9 mouse cellular contexts compared by ENCODE assay signal in genomic region chr8:116755557-116755956, GRCm38 (mm10). TPM values are rescaled to one million over a fixed set of nuclear protein-coding genes. Genes with fewer than 3 reads are reported as not detected.
DNase-seq lines count a peak whose midpoint lies in the region; ATAC-seq and TF ChIP-seq lines count a peak whose summit lies in the region.
"Had no signal": no experiment of that assay in that cellular context is flagged by ENCODE, and none has a peak within 500 bp of the region (broad histone marks: within the 10 kb centered on the region; RNA-seq: fewer than 3 reads in every experiment).

No protein-coding gene starts in this region.

- DNase-seq in B cell, adult 2 months = peak; percentile 69 to 73
- peak; percentile 36 for DNase-seq in Muller cell, postnatal 12 days (ENCODE audit: inconsistent ontology term)
- peak; percentile 64 for DNase-seq in embryo, embryonic 10.5 days (ENCODE audit: low spot score)
- DNase-seq in limb, embryonic 11.5 days (ENCODE audit: low spot score) = peak; percentile 56
- peak; percentile 36 for DNase-seq in stomach, postnatal 0 days (ENCODE audit: low spot score)
- DNase-seq in frontal cortex, postnatal 10 days (ENCODE audit: low spot score in 2 of 2) = no peak

- no peak for ATAC-seq in intestine, postnatal 0 days
- no peak for ATAC-seq in intestine, embryonic 16.5 days
- no peak for ATAC-seq in limb, embryonic 11.5 days (ENCODE audit: insufficient number of reproducible peaks, low FRiP score, low TSS enrichment, low read depth)
- ATAC-seq in stomach, postnatal 0 days (ENCODE audit: low FRiP score, low TSS enrichment) = no peak

- WGBS in intestine, postnatal 0 days = 12% methylated on average over 4 of the region's 4 CpGs
- WGBS in intestine, embryonic 16.5 days = 12% methylated on average over 4 of the region's 4 CpGs
- WGBS in limb, embryonic 11.5 days = 7% methylated on average over 4 of the region's 4 CpGs
- WGBS in stomach, postnatal 0 days = 10% methylated on average over 4 of the region's 4 CpGs

- H3K4me1 ChIP-seq in intestine, postnatal 0 days (replicated peaks; ENCODE audit: control insufficient read depth, insufficient read depth, low read length) = no peaks in the 10 kb centered on the region
- H3K4me1 ChIP-seq in intestine, embryonic 16.5 days (ENCODE audit: control insufficient read depth, insufficient read depth, low read length) = no peaks in the 10 kb centered on the region
- no peaks in the 10 kb centered on the region for H3K4me1 ChIP-seq in limb, embryonic 11.5 days (ENCODE audit: control insufficient read depth, insufficient read depth, low read length)
- H3K4me1 ChIP-seq in stomach, postnatal 0 days (replicated peaks; ENCODE audit: control insufficient read depth, insufficient read depth) = no peaks in the 10 kb centered on the region
- H3K4me1 ChIP-seq: embryonic facial prominence, embryonic 13.5 days had no signal

- H3K4me2 ChIP-seq in intestine, postnatal 0 days (replicated peaks; ENCODE audit: low read depth) = no peak overlapping the region
- no peak overlapping the region for H3K4me2 ChIP-seq in intestine, embryonic 16.5 days (ENCODE audit: low read depth, low read length)
- H3K4me2 ChIP-seq in limb, embryonic 11.5 days (ENCODE audit: low read depth, severe bottlenecking) = no peak overlapping the region
- H3K4me2 ChIP-seq in stomach, postnatal 0 days (replicated peaks; ENCODE audit: low read depth) = no peak overlapping the region
- H3K4me2 ChIP-seq: embryonic facial prominence, embryonic 13.5 days had no signal

- no peak overlapping the region for H3K9ac ChIP-seq in intestine, postnatal 0 days (ENCODE audit: low read depth, low read length)
- no peak overlapping the region for H3K9ac ChIP-seq in intestine, embryonic 16.5 days (ENCODE audit: low read depth, low read length)
- no peak overlapping the region for H3K9ac ChIP-seq in limb, embryonic 11.5 days (ENCODE audit: low read length)
- no peak overlapping the region for H3K9ac ChIP-seq in stomach, postnatal 0 days (ENCODE audit: low read length)
- H3K9ac ChIP-seq: embryonic facial prominence, embryonic 13.5 days had no signal

- H3K4me3 ChIP-seq in intestine, postnatal 0 days (ENCODE audit: low read depth, low read length) = no peak overlapping the region
- H3K4me3 ChIP-seq in intestine, embryonic 16.5 days (ENCODE audit: low read length) = no peak overlapping the region
- no peak overlapping the region for H3K4me3 ChIP-seq in limb, embryonic 11.5 days (ENCODE audit: low read depth, low read length)
- H3K4me3 ChIP-seq in stomach, postnatal 0 days (ENCODE audit: low read depth, low read length) = no peak overlapping the region
- H3K4me3 ChIP-seq: embryonic facial prominence, embryonic 13.5 days had no signal

- no peaks in the 10 kb centered on the region for H3K36me3 ChIP-seq in intestine, postnatal 0 days (ENCODE audit: control insufficient read depth, insufficient read depth)
- H3K36me3 ChIP-seq in intestine, embryonic 16.5 days (ENCODE audit: control insufficient read depth, insufficient read depth, low read length) = no peaks in the 10 kb centered on the region
- no peaks in the 10 kb centered on the region for H3K36me3 ChIP-seq in limb, embryonic 11.5 days (ENCODE audit: control insufficient read depth, insufficient read depth, low read length)
- no peaks in the 10 kb centered on the region for H3K36me3 ChIP-seq in stomach, postnatal 0 days (ENCODE audit: control insufficient read depth, insufficient read depth, low read length)
- H3K36me3 ChIP-seq: embryonic facial prominence, embryonic 13.5 days had no signal

- no peaks in the 10 kb centered on the region for H3K9me3 ChIP-seq in intestine, postnatal 0 days (ENCODE audit: control insufficient read depth)
- H3K9me3 ChIP-seq in intestine, embryonic 16.5 days (ENCODE audit: control insufficient read depth, low read length) = no peaks in the 10 kb centered on the region
- H3K9me3 ChIP-seq in limb, embryonic 11.5 days (ENCODE audit: control insufficient read depth, low read length) = no peaks in the 10 kb centered on the region
- no peaks in the 10 kb centered on the region for H3K9me3 ChIP-seq in stomach, postnatal 0 days (ENCODE audit: control insufficient read depth, low read length)
- H3K9me3 ChIP-seq: embryonic facial prominence, embryonic 13.5 days had no signal

- peak; percentile 73 for TF ChIP-seq CTCF in intestine, postnatal 0 days (IDR thresholded peaks at IDR 0.05; ENCODE audit: low read depth)
- TF ChIP-seq CTCF in stomach, postnatal 0 days (IDR thresholded peaks at IDR 0.05; ENCODE audit: low read depth) = peak; percentile 76

- no peaks in the 10 kb centered on the region for H3K27me3 ChIP-seq in intestine, postnatal 0 days (replicated peaks; ENCODE audit: control insufficient read depth, insufficient read depth, low read length)
- H3K27me3 ChIP-seq in intestine, embryonic 16.5 days (replicated peaks; ENCODE audit: control insufficient read depth, insufficient read depth, low read length) = no peaks in the 10 kb centered on the region
- no peaks in the 10 kb centered on the region for H3K27me3 ChIP-seq in limb, embryonic 11.5 days (ENCODE audit: control insufficient read depth, insufficient read depth, low read length)
- no peaks in the 10 kb centered on the region for H3K27me3 ChIP-seq in stomach, postnatal 0 days (ENCODE audit: control insufficient read depth, insufficient read depth, low read length)
- H3K27me3 ChIP-seq: embryonic facial prominence, embryonic 13.5 days had no signal

- TF ChIP-seq EP300 in stomach, postnatal 0 days (optimal IDR thresholded peaks at IDR 0.05) = no peak

- no peak overlapping the region for H3K27ac ChIP-seq in intestine, postnatal 0 days (ENCODE audit: low read depth, low read length)
- no peak overlapping the region for H3K27ac ChIP-seq in intestine, embryonic 16.5 days (ENCODE audit: low read length)
- no peak overlapping the region for H3K27ac ChIP-seq in limb, embryonic 11.5 days (replicated peaks; ENCODE audit: low read depth, low read length)
- H3K27ac ChIP-seq in stomach, postnatal 0 days (replicated peaks) = no peak overlapping the region
- H3K27ac ChIP-seq: embryonic facial prominence, embryonic 13.5 days had no signal

RNA-seq across cellular contexts. Expression of gene Cdyl2, which starts 22.8 kb away (rescaled TPM):
- polyA plus RNA-seq in intestine, postnatal 0 days (2015; fragmentation: Nextera tagmentation; extraction: Ambion mirVana) = 2.8 TPM in 2 replicates
- 4.0 and 4.3 TPM in 2 replicates for polyA plus RNA-seq in intestine, embryonic 16.5 days (2015; fragmentation: Nextera tagmentation; extraction: Ambion mirVana)
- 6.3 and 6.4 TPM in 2 replicates for polyA plus RNA-seq in limb, embryonic 11.5 days (2014; fragmentation: Nextera tagmentation; extraction: Ambion mirVana)
- 3.2 and 3.7 TPM in 2 replicates for polyA plus RNA-seq in stomach, postnatal 0 days (2015; fragmentation: Nextera tagmentation; extraction: Ambion mirVana)

Comparison
In these comparisons a context has a peak if more than half of its experiments do, and no peak if none do; other contexts are left out.
1. DNase-seq: peak in B cell, adult 2 months (2 of 2), Muller cell, postnatal 12 days (single experiment), embryo, embryonic 10.5 days (single experiment), limb, embryonic 11.5 days (single experiment) and stomach, postnatal 0 days (single experiment); none in frontal cortex, postnatal 10 days (0 of 2).